Mouse (Mus musculus) liver, postnatal 0 days (tissue): ENCODE data around the gene Tspan3.

Experiments used
- CTCF ChIP-seq: sonication (generic); IDR thresholded peaks from 2 replicates; pipeline ENCODE4 v1.5.1; 2016; ENCODE audit warnings: antibody characterized with exemption, low read depth
- EP300 ChIP-seq: IDR thresholded peaks from 2 replicates; pipeline ENCODE4 v1.6.1; 2016; ENCODE audit warnings: antibody characterized with exemption, low read depth, mild to moderate bottlenecking

GRCm38 (mm10) chr9:56135590-56136197 lies 29.6 kb downstream of the Tspan3 start:
- TF ChIP-seq CTCF, result no peak
- TF ChIP-seq EP300, result no peak
